Mouse (Mus musculus) hindlimb bud, embryonic 11.5 days (tissue): ENCODE data around the gene Ralgapa2.
"Not testable (repeated sequence)": the region's sequence is repeated elsewhere in the genome, so short reads cannot be mapped to it uniquely, and the experiment has no call there.

Source experiments
- DNase-seq: peaks from one replicate; pipeline ENCODE4 v3.0.0-alpha.2; 2012; ENCODE audit warnings: low read depth, low spot score; ENCODE audit errors: extremely low spot score

Gene Ralgapa2

DNA sequence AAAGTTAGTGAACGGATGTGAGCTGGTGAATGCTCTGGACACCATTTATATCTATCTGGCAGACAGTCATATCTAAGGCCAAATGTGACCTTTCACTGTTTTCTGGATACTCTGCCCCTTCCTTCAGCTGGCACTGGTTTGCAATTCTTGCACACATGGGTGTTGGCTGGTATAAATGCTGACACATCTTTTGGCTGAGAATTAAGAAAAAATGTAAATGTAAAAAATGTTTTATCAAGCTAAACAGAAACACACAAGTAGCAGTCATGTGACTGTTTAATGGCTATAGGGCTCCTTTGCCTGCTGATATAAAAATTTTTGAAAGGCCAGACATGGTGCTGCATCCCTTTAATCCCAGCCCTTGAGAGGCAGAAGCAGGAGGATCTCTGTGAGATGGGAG lies 13.0 kb downstream of the Ralgapa2 start:
- DNase-seq: no peak

- no peak for DNase-seq
Measured at GRCm38 (mm10) chr2:146498298-146498697, 13.8 kb downstream of the Ralgapa2 start.

- no peak for DNase-seq
Measured at GRCm38 (mm10) chr2:146496995-146497394, 15.1 kb downstream of the Ralgapa2 start.

GRCm38 (mm10) chr2:146495781-146496180 lies 16.4 kb downstream of the Ralgapa2 start:
- DNase-seq: no peak

DNA sequence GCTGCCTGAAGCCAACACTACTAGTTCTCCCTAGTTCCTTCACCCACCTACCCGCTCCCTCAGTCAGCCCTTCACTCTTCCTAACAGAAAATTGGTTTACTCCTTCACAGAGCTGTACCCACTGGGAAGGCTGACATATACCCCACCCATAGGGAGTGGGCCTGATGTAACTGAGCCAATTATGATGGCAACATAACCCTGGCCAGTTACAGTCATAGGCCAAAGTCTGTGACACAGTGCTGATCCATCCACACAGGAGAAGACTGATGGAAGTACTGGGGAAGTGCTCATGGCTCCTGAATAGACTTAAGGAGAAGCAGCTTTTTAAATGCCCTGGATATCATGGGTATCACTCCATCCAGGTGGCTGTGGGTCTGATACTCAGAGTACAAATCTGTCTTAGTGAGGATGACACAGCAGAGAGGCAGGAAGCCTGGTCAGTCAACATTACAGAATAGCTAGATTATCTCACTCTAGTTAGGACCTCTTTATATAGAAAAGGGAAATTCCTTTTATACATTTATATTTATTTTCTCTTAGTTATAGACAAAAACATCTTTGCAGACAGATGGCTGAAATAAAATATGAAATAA lies 18.7 kb downstream of the Ralgapa2 start:
- no peak for DNase-seq

DNA sequence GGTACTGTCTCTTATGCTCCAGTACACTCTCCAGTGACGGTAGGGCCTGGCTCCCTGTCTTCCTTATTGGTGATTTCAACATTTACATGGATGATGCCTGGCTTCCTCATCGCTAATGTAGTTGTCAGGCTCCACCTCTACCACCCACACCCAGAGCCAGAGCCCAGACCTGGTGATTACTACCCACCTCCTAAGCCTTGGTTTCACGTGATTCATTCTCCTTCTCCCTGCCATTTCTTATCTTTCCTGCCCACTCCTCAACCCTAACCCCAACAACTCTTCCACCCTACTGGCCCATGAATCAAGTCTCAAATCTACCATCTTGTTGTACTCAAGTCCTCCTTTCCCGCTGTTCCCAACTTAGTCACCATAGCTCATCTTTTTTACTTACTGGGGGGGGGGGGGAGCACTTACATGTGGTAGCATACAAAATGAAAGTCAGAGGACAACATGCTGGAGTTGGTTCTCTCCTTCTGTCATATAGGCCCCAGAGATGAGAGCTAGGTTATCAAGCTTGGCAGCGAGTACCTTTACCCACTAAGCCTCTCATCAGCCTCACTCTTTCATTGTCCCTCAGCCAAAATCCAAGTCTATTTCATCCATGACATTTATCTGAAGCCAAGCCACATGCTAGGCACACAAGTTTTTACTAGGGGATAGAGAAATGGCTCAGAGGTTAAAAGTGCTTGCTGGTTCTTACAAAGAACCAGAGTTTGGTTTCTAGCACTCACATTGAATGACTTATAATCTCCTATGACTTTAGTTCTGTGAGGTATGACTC lies 20.1 kb downstream of the Ralgapa2 start:
- DNase-seq: no peak

GRCm38 (mm10) chr2:146490926-146491325 lies 21.2 kb downstream of the Ralgapa2 start:
- DNase-seq: no peak

GRCm38 (mm10) chr2:146488291-146488690 lies 23.9 kb downstream of the Ralgapa2 start:
- DNase-seq: no peak

DNA sequence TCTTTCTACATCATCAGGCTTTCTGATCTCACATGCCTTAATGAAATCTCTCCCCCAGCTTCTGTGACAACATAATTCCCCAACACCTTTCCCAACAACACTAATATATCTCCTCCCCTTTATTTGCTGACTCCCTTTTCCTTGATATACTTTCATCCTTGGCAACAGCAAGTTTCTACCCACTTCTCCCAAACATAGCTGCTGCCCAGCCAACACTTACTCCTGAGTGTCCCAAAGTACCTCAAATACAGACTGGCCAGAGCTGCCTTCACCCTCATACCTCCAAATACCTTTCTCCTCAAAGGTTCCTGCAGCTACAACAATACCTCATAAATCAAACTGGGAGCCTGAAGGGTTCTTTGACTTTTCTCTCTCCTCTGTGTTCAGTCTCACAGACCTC lies 29.3 kb downstream of the Ralgapa2 start:
- no peak for DNase-seq

GRCm38 (mm10) chr2:146477491-146477890 lies 34.7 kb downstream of the Ralgapa2 start:
- DNase-seq: no peak

DNA sequence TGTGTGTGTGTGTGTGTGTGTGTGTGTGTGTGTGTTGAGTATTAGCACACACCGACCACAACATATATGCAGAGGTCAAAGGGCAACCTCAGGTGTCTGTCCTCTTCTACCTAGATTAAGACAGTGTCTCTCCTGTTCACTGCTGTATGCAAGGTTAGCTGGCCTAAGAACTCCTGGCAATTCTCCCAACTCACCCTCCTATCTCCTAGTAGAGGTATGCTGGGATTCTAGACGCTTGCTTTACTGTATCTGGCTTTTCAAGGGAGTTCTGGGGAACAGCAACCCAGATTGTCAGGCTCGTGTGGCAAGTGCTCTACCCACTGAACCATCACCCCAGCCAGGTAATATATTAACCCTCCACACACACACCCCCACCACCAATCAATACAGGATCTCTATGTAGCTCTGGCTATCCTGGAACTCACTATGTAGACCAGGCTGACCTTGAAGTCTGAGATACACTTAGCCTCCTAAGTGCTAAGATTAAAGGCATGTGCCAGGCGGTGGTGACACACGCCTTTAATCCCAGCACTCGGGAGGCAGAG lies 35.6 kb downstream of the Ralgapa2 start:
- no peak for DNase-seq

DNA sequence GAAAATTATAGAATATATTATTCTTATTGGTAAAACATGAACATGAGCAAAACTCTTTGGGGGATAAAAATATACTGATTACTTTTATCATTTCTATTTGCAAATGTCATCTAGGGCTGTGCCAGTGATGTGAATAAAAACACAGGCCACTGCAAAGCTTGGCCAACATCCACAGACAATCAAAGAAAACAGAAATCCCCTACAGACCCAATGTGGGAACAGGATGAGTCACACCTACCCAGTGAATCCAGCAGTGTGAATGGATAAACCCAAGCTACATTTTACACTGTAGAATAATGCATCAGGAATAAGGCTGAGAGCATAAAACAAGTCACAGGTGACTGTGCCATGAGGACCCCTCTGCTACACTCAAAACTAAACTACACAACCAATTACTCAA lies 36.1 kb downstream of the Ralgapa2 start:
- DNase-seq: no peak

DNA sequence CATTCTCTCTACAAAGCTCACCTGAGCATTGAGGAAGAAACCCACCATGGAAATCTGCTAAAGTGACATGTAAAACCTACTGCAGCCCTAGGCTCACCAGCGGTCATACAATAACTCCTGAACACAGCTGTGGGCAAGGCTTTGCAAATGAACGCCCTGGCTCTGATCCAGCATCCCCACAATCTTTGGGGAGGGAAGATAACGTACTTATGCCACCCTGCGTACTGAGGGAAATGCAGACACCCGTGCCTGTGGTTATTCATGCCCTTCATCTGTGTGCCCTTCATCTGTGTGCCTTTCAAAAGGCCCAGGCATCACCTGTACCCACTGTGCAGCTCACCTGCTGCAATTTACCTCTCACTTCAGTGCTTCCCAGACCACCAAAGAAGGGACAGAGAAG lies 41.2 kb downstream of the Ralgapa2 start:
- no peak for DNase-seq

- no peak for DNase-seq
Measured at GRCm38 (mm10) chr2:146469707-146470420, 42.3 kb downstream of the Ralgapa2 start.

DNA sequence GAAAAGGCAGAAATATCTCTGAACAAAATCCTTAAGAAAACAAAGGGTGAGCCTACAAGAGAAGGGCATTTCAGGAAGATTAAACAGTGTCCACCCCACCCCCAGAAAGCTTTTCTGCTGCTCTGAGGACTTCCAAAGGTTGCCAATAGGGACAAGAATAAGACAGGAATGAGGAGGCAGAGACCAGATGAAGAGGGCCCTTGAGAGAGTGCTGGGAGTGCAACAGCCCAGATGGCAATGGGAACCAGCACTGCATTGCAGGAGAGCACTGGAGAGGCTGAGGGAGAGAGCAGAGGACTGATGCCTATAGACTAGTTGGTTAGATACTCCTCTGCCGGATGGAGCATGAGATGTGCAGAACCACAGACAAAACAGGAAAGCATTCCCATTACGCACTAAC lies 43.2 kb downstream of the Ralgapa2 start:
- no peak for DNase-seq

- DNase-seq: no peak
Measured at GRCm38 (mm10) chr2:146468016-146468415, 44.1 kb downstream of the Ralgapa2 start.

- not testable (repeated sequence) for DNase-seq
Measured at GRCm38 (mm10) chr2:146466811-146467210, 45.3 kb downstream of the Ralgapa2 start.

DNA sequence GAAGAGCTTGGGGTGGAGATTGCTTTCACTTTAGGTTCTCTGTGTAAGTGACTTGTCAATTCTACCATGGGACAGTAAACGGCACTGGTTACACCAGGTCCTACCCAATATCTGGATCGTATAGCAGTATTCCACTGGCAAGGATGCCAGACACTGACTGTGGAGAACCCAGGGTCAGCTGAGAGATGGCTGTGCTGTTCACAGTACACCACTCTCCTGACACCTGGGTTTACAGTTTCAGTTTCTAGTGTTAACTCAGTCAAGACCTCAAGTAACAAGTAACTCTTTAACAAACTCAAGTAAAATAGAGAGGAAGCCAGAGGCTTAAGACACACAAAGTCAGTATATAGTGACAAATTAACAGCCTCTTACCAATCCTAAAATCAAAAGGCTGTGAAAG lies 54.6 kb downstream of the Ralgapa2 start:
- peak; percentile 44 for DNase-seq

- no peak for DNase-seq
Measured at GRCm38 (mm10) chr2:146456612-146457011, 55.5 kb downstream of the Ralgapa2 start.

- no peak for DNase-seq
Measured at GRCm38 (mm10) chr2:146456062-146456461, 56.1 kb downstream of the Ralgapa2 start.

DNA sequence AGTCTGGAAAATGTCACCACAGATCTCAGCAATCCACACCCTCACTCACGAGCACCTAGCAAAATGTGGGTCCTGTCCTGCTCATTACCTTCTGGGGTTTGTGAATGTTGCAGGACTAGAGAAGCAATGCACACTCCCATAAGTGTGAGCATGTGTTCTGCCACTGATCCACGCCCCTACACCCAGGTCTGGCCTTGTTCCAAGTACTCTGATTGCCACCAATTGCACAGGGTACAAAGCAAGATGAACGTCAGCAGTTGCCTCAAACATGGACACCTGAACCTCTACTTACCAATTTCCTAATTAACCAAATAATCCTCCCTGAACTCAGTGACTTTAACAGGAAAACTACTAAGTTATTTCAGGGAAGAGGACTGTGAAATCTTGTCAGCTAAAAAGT lies 68.1 kb downstream of the Ralgapa2 start:
- no peak for DNase-seq
